Mouse (Mus musculus) erythroblast, adult 5-6 weeks (primary cell): Measurements from ENCODE around the gene Thrap3. TPM values are rescaled to one million over a fixed set of nuclear protein-coding genes. Genes with fewer than 3 reads are reported as not detected.
"Not testable (repeated sequence)": the region's sequence is repeated elsewhere in the genome, so short reads cannot be mapped to it uniquely, and the experiment has no call there.

Experiments used
- ATAC-seq: replicated peaks from 2 replicates; pipeline ENCODE4 v1.8.0; 2016; ENCODE audit warnings: moderate number of reproducible peaks, mild to moderate bottlenecking, moderate TSS enrichment, inconsistent platforms; ENCODE audit not compliant: poor library complexity, low FRiP score, severe bottlenecking
- total RNA-seq, 2 experiments: library from RNA; stranded (forward) in 1 of 2; stranded (reverse) in 1 of 2; fragments of 150-400 nt in 1 of 2; fragments of 200-764, 138-1000 nt in 1 of 2; gene quantifications; 2 replicates each; pipeline versions ENCODE4 v1.2.3 to v1.2.4; 2015 to 2017; ENCODE audit warnings: low replicate concordance in 2 of 2

Gene Thrap3
- total RNA-seq, 2 experiments from 2014 or later: 40.5 to 133 TPM

- ATAC-seq: no peak
Measured at GRCm38 (mm10) chr4:126222631-126223030, 20.1 kb upstream of the Thrap3 start.

GRCm38 (mm10) chr4:126220045-126220444, 17.5 kb upstream of the Thrap3 start:
- ATAC-seq: no peak

- not testable (repeated sequence) for ATAC-seq
Measured at GRCm38 (mm10) chr4:126219540-126219939, 17.0 kb upstream of the Thrap3 start.

GRCm38 (mm10) chr4:126217771-126218170, 15.2 kb upstream of the Thrap3 start:
- ATAC-seq: no peak

GRCm38 (mm10) chr4:126207081-126207480, 4.5 kb upstream of the Thrap3 start:
- no peak for ATAC-seq

GRCm38 (mm10) chr4:126205386-126205785, 2.8 kb upstream of the Thrap3 start:
- ATAC-seq: no peak

GRCm38 (mm10) chr4:126204661-126205230, 2.2 kb upstream of the Thrap3 start:
- ATAC-seq: no peak

GRCm38 (mm10) chr4:126204016-126204415, 1.5 kb upstream of the Thrap3 start:
- ATAC-seq: no peak

- ATAC-seq: no peak
Measured at GRCm38 (mm10) chr4:126203336-126203895, 856 bp upstream of the Thrap3 start.

GRCm38 (mm10) chr4:126201514-126202302, 852 bp downstream of the Thrap3 start:
- ATAC-seq: peak; percentile 44

- no peak for ATAC-seq
Measured at GRCm38 (mm10) chr4:126200656-126201055, 1.9 kb downstream of the Thrap3 start.

GRCm38 (mm10) chr4:126200036-126200435, 2.5 kb downstream of the Thrap3 start:
- no peak for ATAC-seq

- no peak for ATAC-seq
Measured at GRCm38 (mm10) chr4:126199556-126199955, 3.0 kb downstream of the Thrap3 start.

- no peak for ATAC-seq
Measured at GRCm38 (mm10) chr4:126197485-126197884, 5.1 kb downstream of the Thrap3 start.

GRCm38 (mm10) chr4:126194916-126195315, 7.6 kb downstream of the Thrap3 start:
- no peak for ATAC-seq

- ATAC-seq: no peak
Measured at GRCm38 (mm10) chr4:126194216-126194615, 8.3 kb downstream of the Thrap3 start.

GRCm38 (mm10) chr4:126190636-126191035, 11.9 kb downstream of the Thrap3 start:
- ATAC-seq: no peak

- ATAC-seq: no peak
Measured at GRCm38 (mm10) chr4:126187096-126187495, 15.5 kb downstream of the Thrap3 start.

- ATAC-seq: no peak
Measured at GRCm38 (mm10) chr4:126183034-126183433, 19.5 kb downstream of the Thrap3 start.

GRCm38 (mm10) chr4:126181170-126181957, 21.2 kb downstream of the Thrap3 start:
- peak; percentile 84 for ATAC-seq
